Mouse (Mus musculus) embryonic facial prominence, embryonic 13.5 days (tissue): ENCODE results near the gene Gm44965. TPM values are rescaled to one million over a fixed set of nuclear protein-coding genes. Genes with fewer than 3 reads are reported as not detected.

Experiments used
- ATAC-seq: fragments of 200-750 bp; cut with Nextera tagmentation; 2 replicates; pipeline ENCODE4 v1.8.0; 2017; ENCODE audit warnings: low read depth; ENCODE audit not compliant: insufficient number of reproducible peaks, insufficient read depth, low FRiP score, low TSS enrichment
- H3K27ac ChIP-seq: fragments of 300-500 bp; sonication (generic); 2 replicates; pipeline ENCODE4 v1.5.1; 2015; ENCODE audit warnings: moderate library complexity, mild to moderate bottlenecking, inconsistent platforms
- H3K27me3 ChIP-seq: fragments of 300-500 bp; sonication (generic); 2 replicates; pipeline ENCODE4 v1.6.1; 2015; ENCODE audit warnings: mild to moderate bottlenecking, inconsistent platforms
- H3K36me3 ChIP-seq: fragments of 300-500 bp; sonication (generic); 2 replicates; pipeline ENCODE4 v1.6.1; 2015; ENCODE audit warnings: mild to moderate bottlenecking, inconsistent platforms
- H3K4me1 ChIP-seq: fragments of 300-500 bp; sonication (generic); 2 replicates; pipeline ENCODE4 v1.6.1; 2015; ENCODE audit warnings: inconsistent platforms
- H3K4me2 ChIP-seq: fragments of 300-500 bp; sonication (generic); 2 replicates; pipeline ENCODE4 v1.6.1; 2015; ENCODE audit warnings: moderate library complexity, mild to moderate bottlenecking, inconsistent platforms
- H3K4me3 ChIP-seq: fragments of 300-500 bp; sonication (generic); 2 replicates; pipeline ENCODE4 v1.5.1; 2015; ENCODE audit warnings: mild to moderate bottlenecking, inconsistent platforms
- H3K9ac ChIP-seq: fragments of 300-500 bp; sonication (generic); 2 replicates; pipeline ENCODE4 v1.6.1; 2015; ENCODE audit warnings: mild to moderate bottlenecking, inconsistent platforms
- H3K9me3 ChIP-seq: fragments of 300-500 bp; sonication (generic); 2 replicates; pipeline ENCODE4 v1.6.1; 2016; ENCODE audit warnings: inconsistent platforms
- WGBS: fragments of 180-500 bp; shearing (Covaris S2); methylation state at CpG from one replicate; pipeline ENCODE4 v1.1.7; 2015; ENCODE audit warnings: mixed read lengths; 5-methylcytosine and 5-hydroxymethylcytosine counted together
- polyA plus RNA-seq: library from polyadenylated mRNA; unstranded; fragments of >200 nt; fragmentation: Nextera tagmentation; extraction: Ambion mirVana; gene quantifications from 2 replicates; pipeline ENCODE4 v1.2.1, GENCODE M21; 2015

The Gm44965 gene
- polyA plus RNA-seq, 1 experiment from 2014 or later: not detected

DNA sequence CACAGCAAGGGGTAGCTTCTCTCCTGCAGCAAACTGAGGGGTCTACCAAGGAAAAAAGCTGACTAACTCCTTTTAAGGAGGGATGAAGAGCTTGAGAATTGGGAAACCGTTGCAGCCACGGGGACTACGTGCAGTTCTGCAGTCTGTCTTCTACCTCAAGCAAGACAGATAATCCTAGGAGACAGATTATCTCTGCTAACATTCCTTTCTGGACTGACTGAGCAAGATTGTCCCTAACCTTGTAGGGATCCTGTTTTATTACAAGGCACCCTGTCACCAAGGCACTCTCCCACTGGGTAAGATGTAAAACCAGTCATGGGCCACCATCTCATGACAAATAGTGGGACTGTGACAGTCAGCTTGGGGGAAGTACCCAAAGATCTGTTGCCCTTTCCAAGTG is 12.5 kb upstream of the Gm44965 start:
- Histone ChIP-seq H3K36me3 (no peaks in the 10 kb centered on the region), H3K27me3 (no peaks in the 10 kb centered on the region), H3K4me1 (0 out of 2 replicates have a peak, but pooled peaks cover 4% of the 10 kb centered on the region), H3K9ac (no peak overlapping the region), H3K9me3 (no peaks in the 10 kb centered on the region), H3K4me3 (no peak overlapping the region), H3K27ac (no peak overlapping the region), H3K4me2 (no peak overlapping the region)
- no peak for ATAC-seq
- WGBS: 52% methylated on average over 3 of the region's 3 CpGs

DNA sequence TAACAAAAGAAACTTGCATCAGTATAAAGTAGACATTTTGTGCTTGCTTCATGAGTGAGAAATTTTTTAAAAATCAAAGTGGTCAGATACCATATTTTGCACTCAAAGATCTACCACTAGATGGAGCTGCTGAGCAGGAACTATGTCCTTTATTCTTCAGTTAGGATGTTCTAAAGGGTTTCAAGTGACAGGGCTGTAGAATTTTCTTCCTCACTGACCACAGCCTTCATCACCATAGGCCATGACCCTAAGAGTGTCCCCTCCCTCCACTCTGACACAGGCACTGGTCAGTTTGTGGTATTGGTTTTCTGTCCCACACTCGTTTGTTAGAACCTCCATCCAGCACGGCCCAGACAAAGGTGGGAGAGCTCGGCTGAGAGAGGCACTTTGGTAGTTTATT is 11.7 kb upstream of the Gm44965 start:
- Histone ChIP-seq H3K4me2 (no peak overlapping the region), H3K4me1 (0 out of 2 replicates have a peak, but pooled peaks cover 4% of the 10 kb centered on the region), H3K36me3 (no peaks in the 10 kb centered on the region), H3K27me3 (no peaks in the 10 kb centered on the region), H3K4me3 (no peak overlapping the region), H3K9me3 (no peaks in the 10 kb centered on the region), H3K27ac (no peak overlapping the region), H3K9ac (no peak overlapping the region)
- WGBS: 69% methylated on average over 3 of the region's 3 CpGs
- no peak for ATAC-seq

DNA sequence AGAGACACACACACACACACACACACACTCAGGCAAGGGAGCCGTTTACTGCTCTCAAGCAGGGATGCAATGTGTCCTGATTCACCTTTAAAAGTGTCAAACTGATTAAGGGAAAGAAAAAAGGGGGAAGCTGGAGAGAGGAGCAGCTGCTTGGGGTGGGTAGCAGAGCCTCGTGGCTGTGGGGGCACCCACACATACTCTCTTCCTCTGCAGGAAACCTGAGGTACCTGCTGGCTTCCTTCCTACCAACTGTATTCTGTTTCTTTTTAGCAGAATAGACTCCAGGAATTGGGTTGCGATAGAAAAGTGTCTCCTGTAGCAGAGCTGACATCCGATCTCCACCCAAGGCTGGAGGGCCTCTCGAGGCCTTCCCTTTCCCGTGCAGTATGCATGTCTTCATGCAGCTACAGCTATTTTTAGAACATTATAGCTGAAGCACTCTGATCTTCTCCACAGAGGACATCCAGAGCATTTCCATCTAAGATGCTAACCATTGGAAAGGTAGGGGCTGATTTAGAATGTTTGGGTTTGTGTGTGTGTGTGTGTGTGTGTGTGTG is 4.5 kb upstream of the Gm44965 start, which contains the start of gene Gm45021:
Gm45021 (plus strand) TSS at position 417 of the 557 bp plus-strand sequence.
- ATAC-seq: no peak
- Histone ChIP-seq H3K9ac (peak within 1 kb of the TSS; percentile 46; the same call in 1 of the 2 replicates), H3K4me1 (peaks cover 13% of the 10 kb centered on the region), H3K4me2 (no peak within 1 kb of the TSS), H3K9me3 (no peaks in the 10 kb centered on the region), H3K36me3 (no peaks in the 10 kb centered on the region), H3K27me3 (no peaks in the 10 kb centered on the region), H3K4me3 (no peak within 1 kb of the TSS), H3K27ac (peak within 1 kb of the TSS; percentile 33; the same call in 1 of the 2 replicates)
- WGBS: 27% methylated on average over 6 of the region's 6 CpGs

DNA sequence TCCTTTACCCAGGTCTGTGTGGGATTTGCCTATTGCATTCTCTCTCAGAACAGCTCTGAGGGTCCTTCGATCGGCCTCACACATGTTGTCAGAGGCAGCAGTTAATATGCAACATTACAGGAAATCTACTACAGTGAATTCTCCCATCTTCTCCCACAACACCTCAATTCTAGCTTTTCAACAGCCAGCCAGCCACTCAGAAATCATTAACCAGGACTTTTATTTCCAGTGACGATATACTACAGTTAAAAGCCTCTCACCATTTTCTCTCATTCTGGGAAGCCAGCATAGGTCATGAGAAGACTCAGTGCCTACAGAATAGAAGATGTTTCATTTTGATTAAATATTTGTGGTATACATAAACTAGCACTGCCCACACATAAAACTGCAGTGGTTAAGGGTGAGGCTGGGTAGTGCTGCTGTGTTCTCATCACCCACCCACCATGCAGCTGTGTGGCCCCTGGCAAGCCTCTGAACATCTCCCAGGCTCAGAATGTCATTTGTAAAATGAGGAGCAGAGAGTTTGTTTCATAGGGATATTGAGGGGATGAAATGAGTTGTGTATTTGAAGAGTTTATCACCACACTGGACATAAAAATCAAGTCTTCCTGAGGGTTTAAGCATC is 2.4 kb upstream of the Gm44965 start:
- Histone ChIP-seq H3K9ac (no peak overlapping the region), H3K4me2 (no peak overlapping the region), H3K4me3 (no peak overlapping the region), H3K9me3 (peaks cover 3% of the 10 kb centered on the region), H3K27me3 (no peaks in the 10 kb centered on the region), H3K27ac (no peak overlapping the region), H3K36me3 (peaks cover 13% of the 10 kb centered on the region), H3K4me1 (peaks cover 23% of the 10 kb centered on the region)
- ATAC-seq: no peak
- WGBS: 89% methylated on average over 3 of the region's 3 CpGs

DNA sequence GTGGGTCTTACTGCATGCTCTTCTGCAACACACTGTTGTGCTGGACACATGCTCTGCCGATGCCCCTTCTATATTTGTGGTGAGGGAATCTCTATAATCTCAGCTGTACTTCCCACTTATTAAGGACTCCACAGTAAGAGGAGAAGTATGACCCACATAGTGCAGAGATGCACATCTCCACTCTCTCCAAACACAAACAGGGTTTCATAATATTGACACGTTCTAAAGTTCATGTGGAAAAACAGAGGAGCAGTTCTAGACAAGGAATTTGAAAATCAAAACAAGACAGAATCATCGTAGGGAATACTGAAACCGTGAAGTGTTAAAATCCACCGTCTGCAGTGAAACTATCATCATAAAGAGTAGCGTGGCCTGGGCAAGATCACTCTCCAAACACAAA is 1.9 kb upstream of the Gm44965 start:
- H3K27me3 ChIP-seq: no peaks in the 10 kb centered on the region

DNA sequence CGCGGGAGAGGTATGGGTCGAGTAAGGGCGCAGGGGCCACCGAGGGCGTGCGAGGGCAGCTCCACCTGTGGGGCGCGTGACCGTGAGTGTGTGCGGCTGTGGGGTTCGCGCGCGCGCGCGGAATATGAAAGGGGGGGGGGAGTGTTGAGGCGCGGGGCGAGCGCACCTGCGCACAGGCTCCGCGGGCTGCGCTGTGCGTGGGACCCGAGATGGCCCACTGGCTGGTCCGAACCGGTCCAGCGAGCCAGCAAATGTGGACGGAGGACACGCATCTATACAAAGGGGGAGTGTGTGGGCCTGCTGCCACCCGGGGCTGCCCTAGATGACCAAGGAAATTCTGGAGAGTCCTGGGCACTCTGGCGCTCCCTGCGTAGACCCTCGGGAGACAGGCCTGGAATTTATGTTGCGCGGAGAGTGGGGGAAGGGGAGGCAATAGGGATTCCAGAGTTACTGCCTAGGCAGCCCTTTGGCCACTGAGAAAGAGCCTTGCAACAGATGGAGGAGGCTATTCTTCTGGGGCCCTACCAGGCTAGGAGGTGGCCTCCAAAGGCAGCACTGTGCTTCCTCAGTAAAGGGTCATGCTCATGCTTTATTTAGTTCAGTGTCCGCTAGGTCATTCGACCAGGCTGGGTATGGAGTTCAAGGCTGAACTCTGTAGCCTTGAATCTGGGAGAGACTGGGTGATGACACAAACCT is 450 bp downstream of the Gm44965 start:
- peaks cover 41% of the 10 kb centered on the region for H3K36me3 ChIP-seq
- peak overlapping the region; percentile 73 for H3K27ac ChIP-seq
- peak overlapping the region; percentile 80 for H3K4me3 ChIP-seq
- H3K4me1 ChIP-seq: peaks cover 19% of the 10 kb centered on the region
- H3K4me2 ChIP-seq: peak overlapping the region; percentile 81
- peaks cover 23% of the 10 kb centered on the region for H3K9me3 ChIP-seq
- H3K27me3 ChIP-seq: no peaks in the 10 kb centered on the region
- ATAC-seq: peak; percentile 23
- WGBS: 1% methylated on average over 40 of the region's 41 CpGs
- peak overlapping the region; percentile 88 for H3K9ac ChIP-seq

More for the DNA sequence above, 1.9 kb upstream of the Gm44965 start:
- Histone ChIP-seq H3K4me3 (no peak overlapping the region), H3K36me3 (peaks cover 18% of the 10 kb centered on the region), H3K4me1 (peaks cover 23% of the 10 kb centered on the region), H3K4me2 (no peak overlapping the region), H3K9me3 (peaks cover 9% of the 10 kb centered on the region), H3K9ac (no peak overlapping the region), H3K27ac (no peak overlapping the region)
- ATAC-seq: no peak
- WGBS: 82% methylated on average over 6 of the region's 6 CpGs

DNA sequence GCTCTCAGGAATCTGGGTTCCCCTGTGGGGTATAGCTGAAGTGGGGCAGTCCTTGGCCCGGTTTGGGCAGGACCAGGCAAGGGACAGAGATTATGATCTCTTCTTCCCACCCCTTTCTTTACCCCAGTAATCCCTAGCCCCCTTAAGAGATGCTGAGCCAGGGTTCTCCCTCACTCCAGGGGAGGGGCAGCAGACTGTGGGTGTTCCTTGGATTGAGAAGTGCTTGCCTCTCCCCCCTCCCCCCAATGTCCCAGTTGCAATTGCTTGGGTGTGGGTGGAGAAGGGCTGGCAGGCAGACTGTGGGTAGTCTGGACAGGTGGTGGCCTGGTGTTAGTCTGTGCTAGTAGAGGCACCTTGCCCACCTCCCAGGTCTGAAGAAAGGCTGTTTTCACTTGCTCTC is 1.5 kb downstream of the Gm44965 start:
- 0 out of 2 replicates have a peak overlapping the region, but pooled peaks have one; percentile 88 for H3K9ac ChIP-seq
- no peak for ATAC-seq

DNA sequence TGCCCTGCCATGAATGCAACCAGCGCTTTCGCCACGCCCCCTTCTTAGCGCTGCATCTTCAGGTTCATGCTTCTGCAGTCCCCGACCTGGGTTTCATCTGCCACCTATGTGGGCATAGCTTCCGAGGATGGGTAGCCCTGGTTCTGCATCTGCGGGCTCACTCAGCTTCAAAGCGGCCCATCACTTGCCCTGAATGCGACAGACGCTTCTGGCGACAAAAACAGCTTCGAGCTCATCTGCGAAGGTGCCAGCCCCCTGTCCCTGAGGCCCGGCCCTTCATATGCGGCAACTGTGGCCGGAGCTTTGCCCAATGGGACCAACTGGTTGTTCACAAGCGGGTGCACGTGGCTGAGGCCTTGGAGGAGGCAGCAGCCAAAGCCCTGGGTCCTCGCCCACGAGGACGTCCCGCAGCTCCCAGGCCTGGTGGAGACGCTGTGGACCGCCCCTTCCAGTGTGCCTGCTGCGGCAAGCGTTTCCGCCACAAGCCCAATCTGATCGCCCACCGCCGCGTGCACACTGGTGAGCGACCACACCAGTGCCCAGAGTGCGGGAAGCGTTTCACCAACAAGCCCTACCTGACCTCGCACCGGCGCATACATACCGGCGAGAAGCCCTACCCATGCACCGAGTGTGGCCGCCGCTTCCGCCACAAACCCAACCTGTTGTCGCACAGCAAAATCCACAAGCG is 2.9 kb downstream of the Gm44965 start:
- peaks cover 52% of the 10 kb centered on the region for H3K36me3 ChIP-seq
- WGBS: 96% methylated on average over 45 of the region's 45 CpGs
- no peak overlapping the region for H3K9ac ChIP-seq
- no peak overlapping the region for H3K27ac ChIP-seq
- H3K4me3 ChIP-seq: no peak overlapping the region
- H3K4me2 ChIP-seq: no peak overlapping the region
- H3K9me3 ChIP-seq: peaks cover 23% of the 10 kb centered on the region
- H3K27me3 ChIP-seq: no peaks in the 10 kb centered on the region
- H3K4me1 ChIP-seq: peaks cover 23% of the 10 kb centered on the region
- ATAC-seq: no peak

More for the DNA sequence above, 1.5 kb downstream of the Gm44965 start:
- Histone ChIP-seq H3K27ac (no peak overlapping the region), H3K4me1 (peaks cover 16% of the 10 kb centered on the region), H3K27me3 (no peaks in the 10 kb centered on the region), H3K9me3 (peaks cover 23% of the 10 kb centered on the region), H3K4me3 (peak overlapping the region; percentile 80; the same call in 1 of the 2 replicates), H3K4me2 (peak overlapping the region; percentile 81), H3K36me3 (peaks cover 52% of the 10 kb centered on the region)
- WGBS: 65% methylated on average over 1 of the region's 1 CpGs

DNA sequence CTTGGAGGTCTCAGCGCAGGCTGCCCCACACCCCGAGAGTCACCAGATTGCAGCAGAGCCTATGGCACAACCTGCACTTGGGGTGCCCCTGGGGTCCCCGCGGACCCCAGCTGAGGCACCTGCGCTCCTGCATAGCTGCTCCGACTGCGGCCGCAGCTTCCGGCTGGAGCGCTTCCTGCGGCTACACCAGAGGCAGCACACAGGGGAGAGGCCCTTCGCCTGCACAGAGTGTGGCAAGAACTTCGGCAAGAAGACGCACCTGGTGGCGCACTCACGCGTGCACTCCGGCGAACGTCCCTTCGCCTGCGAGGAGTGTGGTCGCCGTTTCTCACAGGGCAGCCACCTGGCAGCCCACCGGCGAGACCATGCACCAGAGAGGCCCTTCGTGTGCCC is 3.5 kb downstream of the Gm44965 start:
- Histone ChIP-seq H3K36me3 (peaks cover 52% of the 10 kb centered on the region), H3K9ac (no peak overlapping the region), H3K4me1 (peaks cover 23% of the 10 kb centered on the region), H3K4me2 (no peak overlapping the region), H3K9me3 (peaks cover 23% of the 10 kb centered on the region), H3K27me3 (no peaks in the 10 kb centered on the region), H3K4me3 (no peak overlapping the region), H3K27ac (no peak overlapping the region)
- ATAC-seq: no peak
- WGBS: 98% methylated on average over 27 of the region's 27 CpGs

DNA sequence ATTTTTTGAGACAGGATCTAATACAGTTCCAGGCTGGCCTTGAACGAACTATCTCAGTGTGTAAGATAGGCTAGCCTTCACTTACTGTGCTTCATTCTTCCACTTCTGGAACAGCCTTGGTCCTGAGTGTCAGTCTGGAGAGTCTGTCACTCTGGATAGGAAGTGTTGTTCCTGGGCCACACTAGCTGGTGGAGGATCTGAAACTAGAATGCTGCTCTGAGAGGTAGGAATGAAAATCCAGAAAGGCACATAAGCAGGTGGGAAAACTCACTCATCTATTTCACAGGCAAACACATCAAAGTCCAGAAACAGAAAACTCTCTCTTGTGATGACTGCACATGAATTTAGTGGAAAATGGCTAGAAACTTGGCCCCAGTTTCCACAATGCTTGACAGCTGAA is 6.9 kb downstream of the Gm44965 start:
- WGBS: 89% methylated on average over 1 of the region's 1 CpGs
- Histone ChIP-seq H3K27ac (no peak overlapping the region), H3K9me3 (peaks cover 23% of the 10 kb centered on the region), H3K9ac (no peak overlapping the region), H3K4me1 (peaks cover 14% of the 10 kb centered on the region), H3K36me3 (peaks cover 46% of the 10 kb centered on the region), H3K4me3 (no peak overlapping the region), H3K27me3 (no peaks in the 10 kb centered on the region), H3K4me2 (no peak overlapping the region; the same call in 1 of the 2 replicates)
- no peak for ATAC-seq

DNA sequence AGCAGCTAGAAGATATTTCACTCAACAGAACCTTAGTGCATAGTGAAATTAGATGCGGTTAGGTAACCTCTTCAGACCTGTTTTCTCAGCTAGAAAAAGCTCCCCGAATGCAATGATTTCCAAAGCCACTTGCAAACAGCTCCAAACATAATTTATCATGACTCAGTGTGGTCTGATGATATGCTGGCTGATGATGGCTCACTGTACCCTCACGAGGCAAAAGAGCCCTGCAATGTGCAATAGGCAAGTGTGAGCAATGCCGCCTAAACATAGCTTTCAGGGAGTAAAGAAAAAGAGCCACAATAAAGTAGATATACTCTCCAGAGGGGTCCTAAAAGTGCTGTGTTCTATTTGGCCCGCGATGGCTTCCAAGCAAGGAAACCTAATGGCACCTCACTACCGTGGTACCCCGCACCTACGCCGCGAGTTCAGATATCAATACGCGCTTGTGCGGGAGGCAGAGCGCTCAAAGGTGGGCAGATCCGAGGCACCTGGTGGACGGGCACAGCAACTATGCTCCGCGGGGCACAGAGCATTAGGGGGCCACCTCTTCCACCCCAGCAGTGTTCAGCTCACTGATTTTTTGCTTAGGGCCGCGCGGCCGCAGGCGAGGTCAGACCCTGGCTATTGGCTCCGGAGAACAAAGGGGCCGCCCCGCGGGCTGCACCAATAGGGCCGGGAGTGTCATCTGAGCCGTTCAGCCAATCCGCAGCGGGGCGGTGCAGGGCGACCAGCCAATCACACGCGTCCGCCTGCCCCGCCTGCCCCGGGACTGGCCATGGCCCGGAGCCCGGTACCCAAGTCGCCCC is 7.7 kb downstream of the Gm44965 start, which contains the start of gene Zfp775:
Zfp775 (plus strand) TSS at position 793 of the 809 bp plus-strand sequence.
- peak within 1 kb of the TSS; percentile 87 for H3K9ac ChIP-seq
- peaks cover 18% of the 10 kb centered on the region for H3K9me3 ChIP-seq
- H3K4me3 ChIP-seq: peak within 1 kb of the TSS; percentile 78
- WGBS: 4% methylated on average over 42 of the region's 42 CpGs
- peak within 1 kb of the TSS; percentile 82 for H3K27ac ChIP-seq
- H3K36me3 ChIP-seq: peaks cover 38% of the 10 kb centered on the region
- no peaks in the 10 kb centered on the region for H3K27me3 ChIP-seq
- peak; percentile 96 for ATAC-seq
- peak within 1 kb of the TSS; percentile 92 for H3K4me2 ChIP-seq
- H3K4me1 ChIP-seq: peaks cover 14% of the 10 kb centered on the region
